Mouse (Mus musculus): ENCODE measurements at regions not wholly inside any gene's neighbourhood (a gene's known extent, or its start where the extent isn't known, plus 50 kb on each side); places are given as distances from the start of the nearest gene placed in this dataset.
"Not testable (repeated sequence)": the region's sequence is repeated elsewhere in the genome, so short reads cannot be mapped to it uniquely, and the experiment has no call there.

- POLR2A ChIA-PET = no interaction called here
- CTCF ChIA-PET = interaction anchor here in 1 of 4 experiments (0.5 kb wide), 1 partner anchor 538 kb away, joined by 5 read pairs; no protein-coding TSS in a partner anchor
Observed at GRCm38 (mm10) chrX:94785983-94786382, 61.6 kb downstream of the Zxdb start.

- ChIA-PET POLR2A (interaction anchor here in 1 of 4 experiments (1.1 kb wide), 1 partner anchor 14 kb away, joined by 4 read pairs; no protein-coding TSS in a partner anchor), CTCF (interaction anchor here in 1 of 4 experiments (0.6 kb wide), 1 partner anchor 343 kb away, joined by 8 read pairs; no protein-coding TSS in a partner anchor)
Observed at GRCm38 (mm10) chrX:94788331-94788920, 64.1 kb downstream of the Zxdb start.

- POLR2A ChIA-PET, CTCF ChIA-PET: not testable (repeated sequence)
Observed at GRCm38 (mm10) chrX:94796845-94797244, 72.5 kb downstream of the Zxdb start.

- POLR2A ChIA-PET, CTCF ChIA-PET: not testable (repeated sequence)
Observed at GRCm38 (mm10) chrX:94797348-94798182, 73.2 kb downstream of the Zxdb start.

GRCm38 (mm10) chrX:94798183-94798619 is 73.8 kb downstream of the Zxdb start:
- POLR2A ChIA-PET, CTCF ChIA-PET: not testable (repeated sequence)

- POLR2A ChIA-PET, CTCF ChIA-PET: not testable (repeated sequence)
Observed at GRCm38 (mm10) chrX:94812760-94813159, 88.4 kb downstream of the Zxdb start.

- POLR2A ChIA-PET, CTCF ChIA-PET: not testable (repeated sequence)
Observed at GRCm38 (mm10) chrX:94827524-94827923, 103.2 kb downstream of the Zxdb start.

- POLR2A ChIA-PET, CTCF ChIA-PET: not testable (repeated sequence)
Observed at GRCm38 (mm10) chrX:94844110-94844779, 119.9 kb downstream of the Zxdb start.

GRCm38 (mm10) chrX:94849549-94849948 is 125.2 kb downstream of the Zxdb start:
- CTCF ChIA-PET, POLR2A ChIA-PET: not testable (repeated sequence)

- CTCF ChIA-PET = no interaction called here
- POLR2A ChIA-PET = no interaction called here
Observed at GRCm38 (mm10) chrX:94857501-94857900, 133.1 kb downstream of the Zxdb start.

- ChIA-PET POLR2A (no interaction called here), CTCF (no interaction called here)
Observed at GRCm38 (mm10) chrX:94857954-94858353, 133.6 kb downstream of the Zxdb start.

- ChIA-PET POLR2A (no interaction called here), CTCF (no interaction called here)
Observed at GRCm38 (mm10) chrX:94863123-94863522, 138.8 kb downstream of the Zxdb start.

GRCm38 (mm10) chrX:94865531-94866502 is 141.4 kb downstream of the Zxdb start:
- ChIA-PET CTCF (interaction anchor here (0.5 to 1.8 kb wide), 31 partner anchors 92 to 1111 kb away, joined by 3 to 19 read pairs (median 4); partner anchors contain the start of genes Arhgef9 (in 1 of the 4) and Spin4 (in 1 of the 4)), POLR2A (interaction anchor here (0.5 to 1.2 kb wide), 8 partner anchors 119 to 630 kb away, joined by 3 to 9 read pairs (median 3); partner anchors contain the start of genes Maged1 (in 1 of the 4) and Spin4 (in 1 of the 4))

GRCm38 (mm10) chrX:94883547-94883946 is 142.9 kb downstream of the Spin4 start:
- CTCF ChIA-PET, POLR2A ChIA-PET: not testable (repeated sequence)
